Mouse (Mus musculus) right cerebral cortex, postnatal 14 days (tissue): ENCODE data around the gene Scn4a.
A peak's percentile ranks its signal among the peaks of the same experiment; 100 is the strongest.

ENCODE experiments used
- DNase-seq: peaks from one replicate; pipeline ENCODE4 v3.0.0; 2022

The Scn4a gene

GRCm38 (mm10) chr11:106271794-106272643 is 81.1 kb downstream of the Scn4a start:
- peak; percentile 29 for DNase-seq

GRCm38 (mm10) chr11:106271131-106271793 is 81.8 kb downstream of the Scn4a start:
- DNase-seq = no peak

DNA sequence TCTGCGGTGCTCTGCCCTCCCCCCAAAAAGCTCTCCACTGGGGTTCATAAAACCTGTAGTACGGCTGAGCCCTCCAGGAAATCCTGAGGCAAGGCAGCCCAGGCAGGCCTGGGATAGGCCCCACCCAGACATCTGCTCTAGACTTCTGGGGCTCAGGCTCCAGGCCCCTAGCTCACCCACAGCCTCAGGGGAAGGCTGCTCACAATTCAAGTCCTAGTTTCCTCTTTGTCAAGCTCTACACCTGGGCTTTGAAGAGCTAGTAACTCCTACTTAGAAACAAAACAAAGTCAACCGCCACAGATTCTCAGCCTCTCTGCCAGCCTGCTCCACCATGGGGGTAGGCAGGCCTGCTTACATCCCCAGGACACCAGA is 84.0 kb downstream of the Scn4a start:
- no peak for DNase-seq
